Mouse (Mus musculus): ENCODE measurements around the gene Armh1. TPM values are rescaled to one million over a fixed set of nuclear protein-coding genes. Genes with fewer than 3 reads are reported as not detected.
"Not testable (repeated sequence)": the region's sequence is repeated elsewhere in the genome, so short reads cannot be mapped to it uniquely, and the experiment has no call there.

Armh1 gene
- total RNA-seq, 2 experiments from 2014 or later: 2.8 to 3.5 TPM

DNA sequence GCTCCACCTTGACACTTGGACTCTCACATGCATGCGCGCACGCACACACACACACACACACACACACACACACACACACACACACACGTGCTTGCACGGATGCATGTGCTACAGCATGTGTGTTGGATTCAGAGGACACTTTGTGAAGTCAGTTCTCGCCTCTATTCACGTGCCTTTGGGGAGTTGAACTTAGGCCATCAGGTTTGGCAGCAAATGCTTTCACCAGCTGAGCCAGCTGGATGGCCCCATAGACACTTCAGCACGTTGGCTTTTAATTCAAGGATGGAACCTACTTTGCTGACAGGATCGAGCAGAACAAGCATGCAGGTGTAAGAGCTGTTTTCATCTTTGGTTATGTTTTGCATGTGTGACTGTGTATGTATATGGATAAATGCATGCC is 30.1 kb downstream of the Armh1 start:
- no peak for DNase-seq

DNA sequence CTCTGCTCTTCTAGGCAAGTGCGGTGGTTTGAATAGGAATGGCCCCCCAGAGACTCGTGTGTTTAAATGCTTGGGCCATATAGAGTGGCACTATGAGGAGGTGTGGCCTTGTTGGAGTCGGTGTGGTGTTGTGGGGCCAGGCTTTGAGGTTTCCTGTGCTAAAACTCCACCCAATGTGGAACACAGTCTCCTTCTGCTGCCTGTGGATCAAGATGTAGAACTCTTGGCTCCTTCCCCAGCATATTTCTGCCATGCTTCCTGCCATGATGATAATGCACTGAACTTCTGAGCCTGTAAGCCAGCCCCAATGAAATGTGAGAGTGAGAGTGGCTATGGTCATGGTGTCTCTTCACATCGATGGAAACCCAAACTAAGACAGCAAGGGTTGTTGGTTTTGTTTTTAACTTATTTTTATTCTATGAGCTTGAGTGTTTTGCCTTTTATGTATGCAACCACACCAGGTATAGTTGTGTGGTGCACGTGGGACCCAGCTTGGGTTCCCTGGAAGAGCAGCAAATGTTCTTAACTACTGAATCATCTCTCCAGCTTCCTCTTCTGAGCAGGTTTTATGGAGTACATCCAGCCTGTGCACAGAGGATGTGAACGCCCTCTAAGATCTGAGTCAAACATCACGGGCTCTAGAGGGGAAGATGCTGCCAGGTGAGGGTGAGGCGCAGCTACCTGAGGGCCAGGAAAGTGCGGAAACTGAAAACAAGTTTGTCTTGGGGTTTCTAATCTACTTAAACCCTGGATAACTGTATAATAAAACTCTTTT is 31.0 kb downstream of the Armh1 start:
- no peak for DNase-seq

DNA sequence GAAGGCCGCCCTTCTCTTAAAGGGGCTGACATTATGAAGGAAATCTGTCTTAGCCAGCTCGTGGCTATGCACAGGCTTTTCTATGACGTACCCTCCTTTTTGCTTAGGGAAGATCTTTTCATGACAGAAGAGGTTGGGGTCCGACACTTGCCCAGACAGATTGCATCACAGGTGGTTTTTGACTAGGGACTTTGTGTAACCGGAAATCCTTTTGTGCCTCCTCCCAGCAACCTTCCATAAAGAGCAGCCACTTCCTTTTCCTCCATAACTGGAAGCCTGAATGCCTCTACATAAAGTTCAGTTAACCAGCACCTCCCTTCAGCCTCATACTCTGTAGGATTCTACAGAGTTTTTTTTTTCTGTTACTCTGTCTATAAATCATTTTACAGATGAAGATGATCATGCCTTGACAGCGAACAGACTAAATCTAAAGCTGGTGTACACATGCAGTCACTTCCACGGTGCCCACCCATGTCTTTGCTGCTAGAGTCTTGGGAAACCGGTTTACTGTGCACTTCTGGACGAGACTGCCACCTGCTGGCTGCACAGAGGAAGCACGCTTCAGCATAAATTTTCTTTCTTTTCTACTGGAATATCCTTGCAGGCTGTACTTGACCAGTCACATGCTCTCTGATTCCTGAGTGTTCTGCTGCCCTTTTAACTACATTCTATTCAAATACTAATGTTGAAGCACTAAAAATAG is 33.3 kb downstream of the Armh1 start:
- DNase-seq: peak; percentile 53 to 70

DNA sequence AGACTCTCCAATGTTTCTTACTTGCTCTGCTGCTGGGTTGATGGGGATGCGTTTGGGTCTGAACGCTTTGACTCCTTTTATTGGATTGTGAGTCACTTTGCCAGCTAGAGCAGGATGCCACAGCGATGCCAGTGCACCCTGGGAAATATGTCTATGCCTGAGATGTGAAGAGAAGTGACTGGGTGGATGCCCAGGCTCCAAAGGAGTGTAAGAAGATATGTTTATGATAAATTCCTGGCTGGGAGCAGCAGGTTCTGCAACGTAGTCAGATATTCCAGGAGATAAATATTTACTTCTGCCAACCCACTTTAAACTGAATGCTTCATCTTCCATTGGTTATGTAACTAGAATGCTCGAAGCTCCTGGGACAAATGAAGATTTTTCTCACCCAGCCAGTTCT is 34.9 kb downstream of the Armh1 start:
- no peak for DNase-seq

DNA sequence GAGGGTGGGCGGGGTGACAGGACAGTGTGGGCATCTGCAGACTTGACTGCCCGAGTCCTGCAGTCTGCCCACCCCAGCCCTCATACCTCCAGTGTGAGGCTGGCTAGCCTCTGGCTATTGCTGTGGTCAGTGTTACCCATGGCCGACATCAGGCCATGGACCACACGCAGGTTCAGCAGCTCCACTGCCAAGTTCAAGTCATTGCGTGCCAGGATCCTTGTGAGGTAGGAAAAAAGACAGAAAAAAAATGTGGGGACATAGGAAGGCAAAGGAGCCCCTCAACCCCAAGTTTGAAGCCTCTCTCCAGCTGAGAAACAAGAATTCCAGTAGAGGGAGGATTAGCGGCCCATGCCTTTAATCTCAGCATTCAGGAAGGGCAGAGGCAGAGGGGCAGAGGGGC is 37.7 kb downstream of the Armh1 start:
- no peak for DNase-seq

DNA sequence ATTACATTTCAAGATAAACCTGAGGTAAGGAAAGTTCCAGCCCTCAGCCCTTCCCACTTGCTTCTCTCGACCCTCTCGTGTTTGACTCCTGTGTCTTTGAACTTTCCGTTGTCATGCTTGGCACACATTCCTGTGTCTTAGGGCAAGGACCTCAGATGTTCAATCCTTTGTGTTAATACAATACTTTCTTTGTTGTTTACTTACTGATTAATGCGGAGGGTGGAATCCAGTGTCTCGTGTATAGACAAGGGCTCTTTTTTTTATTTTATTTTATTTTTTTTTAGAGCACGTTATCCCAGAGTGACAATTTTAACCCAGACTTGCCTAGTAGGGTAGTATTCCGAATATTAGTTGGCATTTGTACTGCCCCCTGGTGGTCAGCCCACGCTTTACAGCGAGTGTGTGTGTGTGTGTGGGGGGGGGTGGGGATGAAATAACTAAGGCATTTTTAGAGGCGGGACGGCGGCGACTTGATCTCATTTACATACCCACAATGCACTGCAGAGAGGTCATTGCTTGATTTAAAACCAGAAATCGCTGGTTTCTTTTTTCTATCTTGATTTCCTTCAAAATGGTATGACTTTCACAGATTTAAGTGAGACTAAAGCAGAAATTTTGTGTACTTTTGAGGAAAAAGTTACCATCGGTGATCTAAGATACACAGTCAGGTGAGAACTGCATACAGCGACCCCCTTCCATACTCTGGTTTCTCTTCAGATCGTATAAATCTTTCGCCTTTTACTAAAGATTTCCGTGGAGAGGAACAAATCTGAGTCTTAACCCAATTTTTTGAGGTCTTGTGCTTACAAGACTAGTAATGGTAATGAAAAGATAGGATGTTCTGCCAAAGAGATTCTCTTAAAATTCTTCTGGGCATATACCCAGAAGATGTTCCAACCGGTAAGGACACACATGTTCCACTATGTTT is 41.5 kb downstream of the Armh1 start:
- peak; percentile 82 to 88 for DNase-seq

DNA sequence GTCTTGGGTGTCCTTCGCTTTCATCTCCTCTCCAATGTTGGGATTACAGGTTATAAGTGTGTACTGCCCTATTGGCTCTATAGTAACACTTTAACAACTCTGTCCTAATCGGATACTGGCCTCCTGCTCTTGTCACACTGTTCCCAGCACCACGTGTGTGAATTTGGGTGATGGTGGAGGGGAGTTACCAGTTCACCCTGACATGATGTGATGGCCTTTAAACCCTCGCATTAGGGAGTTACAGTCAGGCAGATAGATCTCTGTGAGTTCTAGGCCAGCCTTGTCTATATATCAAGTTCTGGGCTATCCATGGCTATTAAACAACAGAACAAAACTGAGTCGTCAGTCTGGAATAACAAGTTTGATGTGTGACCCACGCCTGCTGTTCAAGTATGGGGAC is 42.3 kb downstream of the Armh1 start:
- DNase-seq: no peak

DNA sequence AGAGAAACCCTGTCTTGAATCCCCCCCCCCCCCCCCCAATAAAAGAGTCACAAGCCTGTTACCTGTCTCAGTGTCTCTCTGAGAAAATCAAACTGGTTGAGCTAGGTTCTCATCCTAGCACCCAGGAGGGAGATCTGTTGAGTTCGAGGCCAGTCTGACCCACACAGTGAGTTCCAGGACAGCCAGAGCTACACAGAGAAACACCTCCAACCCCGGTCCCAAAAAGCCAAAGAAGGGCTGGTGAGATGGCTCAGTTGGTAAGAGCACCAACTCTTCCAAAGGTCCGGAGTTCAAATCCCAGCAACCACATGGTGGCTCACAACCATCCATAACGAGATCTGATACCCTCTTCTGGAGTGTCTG is 49.0 kb downstream of the Armh1 start:
- DNase-seq: no peak

DNA sequence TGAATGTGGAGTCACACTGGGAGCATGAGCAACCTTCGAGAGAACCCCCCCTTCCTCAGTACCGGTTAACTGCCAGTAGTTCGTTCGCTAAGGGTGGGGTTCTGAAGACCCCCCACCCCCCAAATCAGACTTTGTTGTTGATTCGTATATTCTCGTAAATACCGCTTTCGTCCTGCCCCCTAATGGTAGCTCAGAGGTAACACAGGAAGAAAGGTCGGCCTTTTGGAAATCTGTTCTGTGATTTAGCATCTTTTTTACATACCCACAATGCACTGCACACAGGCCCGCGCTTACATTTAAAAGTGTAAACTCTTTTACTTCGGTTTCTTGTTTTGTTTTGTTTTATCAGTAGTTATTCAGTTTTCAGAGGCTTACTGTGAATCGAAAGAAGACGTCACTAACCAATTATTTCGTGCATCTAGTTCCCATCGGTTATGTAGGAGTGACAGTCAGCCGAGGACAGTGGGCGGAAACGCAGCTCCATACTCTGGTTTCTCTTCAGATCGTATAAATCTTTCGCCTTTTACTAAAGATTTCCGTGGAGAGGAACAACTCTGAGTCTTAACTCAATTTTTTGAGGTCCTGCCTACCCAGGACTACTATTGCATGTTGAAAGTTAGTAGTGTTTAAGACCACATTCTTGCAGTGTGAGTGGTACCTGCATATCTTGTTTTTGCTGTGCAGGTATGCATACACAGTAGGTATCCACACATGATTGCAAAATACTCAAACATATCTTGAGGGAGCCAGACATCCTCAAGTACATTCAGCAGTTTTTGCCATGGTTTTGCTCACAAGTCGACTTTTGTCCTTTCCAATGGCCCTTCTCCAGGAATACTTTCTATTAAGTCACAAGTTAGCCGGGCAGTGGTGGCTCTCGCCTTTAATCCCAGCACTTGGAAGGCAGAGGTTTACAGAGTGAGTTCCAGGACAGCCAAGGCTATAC is 49.6 kb downstream of the Armh1 start:
- peak; percentile 28 to 58 for DNase-seq

DNA sequence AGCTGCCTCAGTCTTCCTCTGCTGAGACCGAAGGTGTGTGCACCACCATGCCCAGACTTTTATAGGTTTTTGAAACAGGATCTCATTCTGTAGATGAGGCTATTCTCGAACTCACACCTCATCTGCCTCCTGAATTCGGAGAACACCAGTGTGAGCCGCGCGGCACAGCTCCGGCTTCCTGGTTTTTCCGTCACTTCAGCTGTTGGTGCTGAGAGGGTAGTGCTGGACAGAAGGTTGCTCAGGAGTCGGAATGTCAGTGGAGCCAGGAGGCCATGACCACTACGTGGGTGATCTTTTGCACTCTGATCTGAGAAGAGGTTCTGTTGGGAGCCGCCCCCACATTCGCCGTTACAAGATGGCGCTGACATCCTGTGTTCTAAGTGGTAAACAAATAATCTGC is 60.1 kb downstream of the Armh1 start:
- DNase-seq: no peak

DNA sequence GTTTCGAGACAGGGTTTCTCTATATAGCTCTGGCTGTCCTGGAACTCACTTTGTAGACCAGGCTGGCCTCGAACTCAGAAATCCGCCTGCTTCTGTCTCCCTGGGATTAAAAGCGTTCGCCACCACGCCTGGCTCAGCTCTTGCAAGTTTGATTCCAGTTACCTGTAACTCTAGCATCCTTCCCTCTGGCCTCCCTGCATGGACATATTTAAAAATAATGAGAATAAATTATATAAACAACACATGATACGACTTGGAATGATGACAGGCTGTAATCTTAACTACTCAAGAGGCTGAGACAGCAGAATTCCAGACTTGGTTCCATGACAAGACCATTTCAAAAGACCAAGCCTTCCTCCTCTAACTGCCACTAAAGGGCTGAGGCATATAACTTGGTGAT is 61.3 kb downstream of the Armh1 start:
- DNase-seq: no peak

DNA sequence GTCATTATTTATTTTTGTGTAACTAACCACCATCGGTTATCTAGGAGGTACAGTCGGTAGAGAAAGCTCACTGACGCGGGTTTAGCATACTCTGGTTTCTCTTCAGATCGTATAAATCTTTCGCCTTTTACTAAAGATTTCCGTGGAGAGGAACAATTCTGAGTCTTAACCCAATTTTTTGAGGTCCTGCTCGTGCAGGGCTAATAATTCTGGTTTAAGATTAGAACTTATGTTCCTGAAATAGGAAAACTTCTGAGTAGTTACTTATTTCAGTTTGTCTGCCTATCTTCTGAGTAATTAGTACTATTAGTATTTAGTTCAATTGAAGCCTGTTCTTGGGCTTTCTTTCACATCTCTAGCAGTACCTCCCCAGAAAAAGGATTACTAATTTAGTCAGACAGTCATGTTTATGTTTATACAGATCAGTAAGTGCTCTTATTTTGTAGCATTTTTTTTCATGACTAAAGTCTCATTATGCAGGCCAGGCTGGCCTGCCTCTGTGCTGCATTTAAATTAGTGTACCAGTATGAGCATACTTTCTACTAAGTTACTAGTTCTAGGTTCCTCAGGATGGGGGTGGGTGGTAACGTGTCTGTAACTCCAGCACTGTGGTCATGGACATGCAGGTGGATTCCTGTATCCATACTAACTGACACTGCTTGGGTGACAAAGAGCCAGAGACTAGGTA is 61.9 kb downstream of the Armh1 start:
- no peak for DNase-seq

DNA sequence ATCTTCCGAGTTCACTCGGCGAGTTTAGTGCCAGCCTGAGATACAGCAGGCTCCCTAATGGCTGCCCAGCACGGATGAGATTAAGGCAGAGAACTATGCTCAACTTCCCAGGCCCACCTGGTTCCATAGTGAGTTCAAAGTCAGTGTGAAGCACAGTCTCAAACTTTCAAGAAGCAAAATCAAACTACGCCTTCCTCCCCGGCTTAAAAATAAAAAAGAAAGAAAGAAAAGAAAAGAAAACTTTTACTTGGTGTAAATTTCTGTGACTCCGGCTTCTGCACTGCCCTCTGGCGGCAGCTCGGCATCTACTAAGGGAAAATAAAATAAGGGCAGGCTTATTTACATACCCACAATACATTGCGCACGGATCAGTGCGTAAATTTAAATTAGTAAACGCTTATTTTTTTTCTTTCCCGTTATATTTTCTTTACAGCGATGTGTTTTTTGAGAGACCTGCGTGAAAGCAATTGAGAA is 62.5 kb downstream of the Armh1 start:
- peak; percentile 83 to 90 for DNase-seq

DNA sequence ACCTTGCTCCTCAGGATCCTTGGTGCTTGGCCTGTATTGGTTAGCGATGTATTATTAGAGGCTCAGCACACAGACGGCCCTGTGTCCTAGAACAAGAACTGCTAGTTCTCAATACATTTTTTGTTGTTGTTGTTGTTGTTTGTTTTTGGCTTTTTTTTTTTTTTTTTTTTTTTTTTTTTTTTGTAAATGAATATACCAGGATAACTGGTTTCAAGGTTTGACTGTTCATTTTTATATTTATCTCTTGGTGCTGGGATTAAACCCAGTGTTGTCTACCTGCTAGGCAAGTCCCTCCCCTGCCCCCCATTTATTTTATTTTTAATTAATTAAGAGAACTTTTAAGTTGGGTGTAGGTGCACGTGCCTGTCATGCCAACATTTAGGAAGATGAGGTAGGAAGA is 63.0 kb downstream of the Armh1 start:
- no peak for DNase-seq

DNA sequence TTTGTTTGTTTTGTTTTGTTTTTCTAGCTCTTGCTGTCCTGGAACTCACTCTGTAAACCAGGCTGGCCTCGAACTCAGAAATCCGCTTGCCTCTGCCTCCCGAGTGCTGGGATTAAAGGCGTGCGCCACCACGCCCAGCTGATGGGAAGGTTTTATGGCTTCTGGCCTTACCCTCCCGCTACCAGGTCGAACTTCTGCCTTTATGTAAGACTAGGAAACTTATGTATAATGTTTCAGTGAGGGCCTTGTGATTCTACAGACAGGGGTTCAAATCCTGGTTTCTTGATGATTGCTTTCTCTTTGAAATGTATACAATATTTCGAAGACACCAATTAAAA is 69.2 kb downstream of the Armh1 start:
- DNase-seq: not testable (repeated sequence)

DNA sequence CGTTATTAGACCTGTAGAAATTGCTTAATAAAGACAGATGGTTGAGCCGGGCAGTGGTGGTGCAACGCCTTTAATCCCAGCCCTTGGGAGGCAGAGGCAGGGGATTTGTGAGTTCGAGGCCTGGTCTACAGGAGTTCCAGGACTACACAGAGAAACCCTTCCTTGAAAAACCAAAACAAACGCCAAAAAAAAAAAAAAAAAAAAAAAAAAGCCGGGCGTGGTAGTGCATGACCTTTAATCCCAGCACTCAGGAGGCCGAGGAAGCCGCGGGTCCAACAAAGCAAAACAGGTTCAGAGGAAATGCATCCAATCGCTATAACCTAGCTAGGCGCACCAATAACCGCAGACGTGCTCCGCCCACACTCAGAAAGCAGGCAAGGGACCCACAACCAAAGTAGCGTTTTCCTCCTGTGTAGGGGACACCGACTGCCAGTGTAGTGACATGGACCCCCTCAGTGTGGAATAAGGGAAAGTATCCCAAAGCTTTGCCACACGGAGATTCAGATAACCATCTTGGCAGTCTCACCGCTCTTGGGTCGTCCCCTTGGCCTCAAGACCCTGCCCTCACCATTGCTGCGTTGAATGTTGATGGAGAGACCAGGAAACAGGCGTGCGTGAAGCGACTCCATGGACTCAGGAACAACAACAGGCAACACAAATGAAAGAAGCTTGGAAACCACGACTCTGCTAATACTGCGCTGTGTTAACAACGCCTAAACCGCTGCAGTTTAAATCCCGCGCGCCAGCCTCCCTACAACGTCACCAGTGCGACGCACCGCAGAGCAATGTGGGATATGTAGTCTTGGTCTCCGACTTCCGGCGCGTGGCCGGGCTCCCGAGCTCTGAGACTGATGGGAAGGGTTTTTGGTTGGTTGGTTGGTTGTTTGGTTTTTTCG is 69.8 kb downstream of the Armh1 start, which contains the start of gene Kif2c:
TSS of gene Kif2c (minus strand) at position 777 of the 896 bp plus-strand sequence.
- DNase-seq: peak; percentile 92 to 93

DNA sequence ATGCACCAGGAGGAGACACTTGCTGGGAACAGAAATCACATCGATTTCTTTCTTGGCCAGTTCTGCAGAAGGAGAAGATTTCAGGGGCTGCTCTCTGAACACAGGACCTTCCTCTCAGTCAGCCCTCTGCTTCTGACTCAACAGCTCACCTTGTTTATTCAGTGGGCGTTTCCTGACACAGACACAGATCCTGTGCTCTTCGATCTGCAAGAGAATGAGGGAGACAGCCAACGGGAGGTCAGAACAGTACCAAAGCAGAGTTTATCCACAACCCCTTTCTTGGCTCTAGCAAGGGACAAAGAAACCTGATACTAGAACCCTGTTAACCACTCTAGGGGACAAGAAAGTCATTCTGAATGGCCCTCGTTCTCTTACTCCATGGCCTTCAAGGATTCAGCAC is 82.0 kb downstream of the Armh1 start:
- DNase-seq: no peak

Measured in adrenal gland, postnatal 36 days (tissue).